Mouse (Mus musculus) kidney, adult 18-20 months (tissue): Measurements from ENCODE around the gene Ptger1.

Experiments used
- DNase-seq: peaks from one replicate; pipeline ENCODE4 v3.0.0; 2021

Gene Ptger1

GRCm38 (mm10) chr8:83697374-83698220 lies 31.1 kb downstream of the Ptger1 start:
- peak; percentile 69 for DNase-seq

GRCm38 (mm10) chr8:83698291-83698660 lies 31.8 kb downstream of the Ptger1 start:
- DNase-seq = peak; percentile 64

GRCm38 (mm10) chr8:83698661-83699453 lies 32.4 kb downstream of the Ptger1 start, which contains the start of gene Pkn1:
TSS of gene Pkn1 (minus strand) at chr8:83699179.
- peak; percentile 84 for DNase-seq

- no peak for DNase-seq
These were observed 33.1 kb downstream of the Ptger1 start for GRCm38 (mm10) chr8:83699566-83699965.

GRCm38 (mm10) chr8:83700423-83701085 lies 34.1 kb downstream of the Ptger1 start:
- no peak for DNase-seq

GRCm38 (mm10) chr8:83703426-83703825 lies 36.9 kb downstream of the Ptger1 start:
- DNase-seq = no peak

- DNase-seq = no peak
These were observed 39.9 kb downstream of the Ptger1 start for GRCm38 (mm10) chr8:83706411-83706810.

- no peak for DNase-seq
These were observed 41.1 kb downstream of the Ptger1 start for GRCm38 (mm10) chr8:83707554-83707953.

GRCm38 (mm10) chr8:83714676-83715030 lies 48.2 kb downstream of the Ptger1 start:
- no peak for DNase-seq

GRCm38 (mm10) chr8:83715031-83715690 lies 48.7 kb downstream of the Ptger1 start, which contains the start of gene Ddx39:
TSS of gene Ddx39 (plus strand) at chr8:83715177.
- DNase-seq = peak; percentile 98

GRCm38 (mm10) chr8:83715771-83716170 lies 49.3 kb downstream of the Ptger1 start:
- DNase-seq = no peak

GRCm38 (mm10) chr8:83716563-83716962 lies 50.1 kb downstream of the Ptger1 start:
- no peak for DNase-seq

GRCm38 (mm10) chr8:83719048-83719447 lies 52.6 kb downstream of the Ptger1 start:
- no peak for DNase-seq

GRCm38 (mm10) chr8:83719693-83720092 lies 53.2 kb downstream of the Ptger1 start:
- DNase-seq = no peak

- DNase-seq = peak; percentile 73
These were observed 55.0 kb downstream of the Ptger1 start for GRCm38 (mm10) chr8:83721405-83722025.
